Mouse (Mus musculus): ENCODE measurements around the gene D930048N14Rik.

GRCm38 (mm10) chr11:51633721-51634120 is 17.0 kb upstream of the D930048N14Rik start:
- TF ChIP-seq CTCF (conservative IDR thresholded peaks at IDR 0.05; ENCODE audit: low read length), result no peak
- no peak; the same call in 1 of the 2 replicates for TF ChIP-seq NANOG (IDR thresholded peaks at IDR 0.05; ENCODE audit: borderline replicate concordance, low read length)
- no peak for TF ChIP-seq POU5F1 (IDR thresholded peaks at IDR 0.05; ENCODE audit: borderline replicate concordance, low read length)
